Mouse (Mus musculus): ENCODE measurements around the gene Hpd. TPM values are rescaled to one million over a fixed set of nuclear protein-coding genes. Genes with fewer than 3 reads are reported as not detected.

Gene Hpd
- total RNA-seq, 2 experiments from 2014 or later = not detected

DNA sequence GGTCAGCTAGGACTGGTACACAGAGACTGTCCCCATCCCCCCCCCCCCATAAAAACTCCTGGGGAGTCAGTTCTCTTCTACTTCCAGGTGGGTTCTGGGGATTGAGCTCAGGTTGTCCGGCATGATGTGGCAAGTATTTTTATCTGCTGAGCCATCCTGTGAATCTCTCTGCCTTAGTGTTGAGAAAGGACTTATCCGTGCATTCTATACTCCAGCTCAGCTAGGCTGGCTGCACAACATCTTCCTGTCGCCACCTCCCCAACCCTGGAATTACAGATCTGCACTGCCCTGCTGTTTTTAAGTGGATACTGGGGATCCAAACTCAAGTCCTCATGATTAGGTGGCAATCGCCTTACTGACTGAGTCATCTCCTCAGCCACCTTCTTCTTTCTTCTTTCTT lies 16.0 kb upstream of the Hpd start:
- TF ChIP-seq CTCF (conservative IDR thresholded peaks at IDR 0.05) = no peak
- DNase-seq (ENCODE audit: low spot score in 2 of 2) = no peak
- Histone ChIP-seq H3K4me3 (no peak overlapping the region), H3K27ac (no peak overlapping the region)

DNA sequence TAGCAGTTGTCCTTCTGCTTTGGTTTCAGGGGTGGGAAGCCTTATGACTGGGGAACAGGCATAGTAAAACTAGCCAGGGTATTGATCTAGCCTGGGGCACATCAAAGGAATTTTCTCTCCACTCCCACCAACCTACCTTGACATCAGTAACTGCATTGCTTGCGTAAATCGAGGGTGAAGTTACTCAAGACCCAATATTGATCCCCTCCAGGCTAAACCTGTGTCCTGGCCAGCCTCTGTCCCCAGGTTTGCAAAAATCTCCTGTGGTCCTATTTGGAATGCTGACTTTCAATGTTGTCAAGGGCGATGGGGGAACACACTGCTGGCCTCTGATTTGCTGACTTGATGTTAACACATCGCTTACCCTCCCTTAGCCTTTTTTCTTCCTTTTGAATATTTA lies 14.2 kb upstream of the Hpd start:
- TF ChIP-seq CTCF (conservative IDR thresholded peaks at IDR 0.05) = no peak

DNA sequence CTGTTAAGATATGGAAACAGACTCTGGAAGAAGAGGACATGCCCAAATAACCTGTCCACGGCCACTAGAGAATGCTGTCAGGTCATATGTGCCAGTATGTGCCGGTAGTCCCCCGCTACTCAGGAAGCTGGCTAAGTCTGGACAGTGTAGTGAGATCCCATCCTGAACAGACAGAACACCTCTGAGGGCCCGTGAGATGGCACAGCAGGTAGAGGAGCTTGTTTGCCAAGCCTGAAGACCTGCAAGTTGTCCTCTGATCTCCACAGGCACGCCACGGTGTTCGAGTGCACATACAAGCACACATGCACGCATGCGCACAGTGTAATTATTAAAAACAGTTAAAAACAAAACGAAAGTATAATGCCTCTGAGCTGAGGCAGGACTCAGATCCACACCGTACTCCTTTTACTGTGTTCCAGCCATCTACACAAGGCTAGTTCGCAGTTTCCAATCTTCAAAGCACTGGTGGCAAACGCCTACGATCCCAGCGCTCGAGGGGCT lies 13.0 kb upstream of the Hpd start:
- H3K27ac ChIP-seq = no peak overlapping the region
- DNase-seq (ENCODE audit: low spot score in 2 of 2) = no peak
- H3K4me3 ChIP-seq = no peak overlapping the region
- TF ChIP-seq CTCF (conservative IDR thresholded peaks at IDR 0.05) = no peak

More for the DNA sequence above, 14.2 kb upstream of the Hpd start:
- no peak for DNase-seq (ENCODE audit: low spot score in 2 of 2)
- Histone ChIP-seq H3K27ac (no peak overlapping the region), H3K4me3 (no peak overlapping the region)

DNA sequence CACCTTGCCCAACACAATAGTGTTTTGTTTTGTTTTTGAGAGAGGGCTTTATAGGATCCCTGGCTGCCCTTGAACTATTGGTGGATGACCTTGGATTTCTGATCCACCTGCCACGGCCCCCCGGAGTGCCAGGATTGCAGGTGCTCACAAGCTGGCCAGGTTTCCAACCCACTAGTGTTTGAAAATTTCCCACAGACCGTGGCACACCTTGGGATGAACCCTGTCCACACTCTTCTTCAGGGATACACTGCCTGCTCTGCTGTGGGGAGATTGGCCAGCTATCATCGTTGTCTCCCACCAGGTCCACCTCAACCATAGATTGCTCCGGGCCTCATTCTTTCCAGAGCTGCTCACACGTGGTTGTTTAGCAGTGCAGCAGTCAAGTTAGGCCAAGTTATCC lies 12.3 kb upstream of the Hpd start:
- TF ChIP-seq CTCF (conservative IDR thresholded peaks at IDR 0.05) = no peak
- H3K4me3 ChIP-seq = no peak overlapping the region
- no peak overlapping the region for H3K27ac ChIP-seq
- DNase-seq (ENCODE audit: low spot score in 2 of 2) = no peak

DNA sequence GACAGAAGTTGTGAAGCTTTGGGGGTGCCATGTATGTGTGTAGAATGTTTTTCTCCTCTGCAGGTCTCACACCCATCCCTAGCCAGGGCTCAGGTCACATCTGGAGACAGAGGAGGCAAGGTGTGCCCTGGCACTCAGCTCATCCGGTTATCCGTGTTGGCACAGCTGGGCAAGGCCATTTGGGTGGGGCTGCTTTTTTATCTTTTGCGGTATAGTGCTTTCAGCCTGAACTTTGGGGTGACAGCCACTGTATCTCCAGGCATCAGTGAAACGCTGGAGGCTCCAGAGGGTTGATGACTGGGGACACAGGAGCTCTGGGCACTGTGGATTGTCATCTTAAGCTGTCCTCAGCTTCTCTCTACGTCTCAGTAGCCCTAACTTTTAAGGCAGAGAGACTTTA lies 10.9 kb upstream of the Hpd start:
- DNase-seq (ENCODE audit: low spot score in 2 of 2) = no peak
- Histone ChIP-seq H3K27ac (no peak overlapping the region), H3K4me3 (no peak overlapping the region)
- no peak for TF ChIP-seq CTCF (conservative IDR thresholded peaks at IDR 0.05)

DNA sequence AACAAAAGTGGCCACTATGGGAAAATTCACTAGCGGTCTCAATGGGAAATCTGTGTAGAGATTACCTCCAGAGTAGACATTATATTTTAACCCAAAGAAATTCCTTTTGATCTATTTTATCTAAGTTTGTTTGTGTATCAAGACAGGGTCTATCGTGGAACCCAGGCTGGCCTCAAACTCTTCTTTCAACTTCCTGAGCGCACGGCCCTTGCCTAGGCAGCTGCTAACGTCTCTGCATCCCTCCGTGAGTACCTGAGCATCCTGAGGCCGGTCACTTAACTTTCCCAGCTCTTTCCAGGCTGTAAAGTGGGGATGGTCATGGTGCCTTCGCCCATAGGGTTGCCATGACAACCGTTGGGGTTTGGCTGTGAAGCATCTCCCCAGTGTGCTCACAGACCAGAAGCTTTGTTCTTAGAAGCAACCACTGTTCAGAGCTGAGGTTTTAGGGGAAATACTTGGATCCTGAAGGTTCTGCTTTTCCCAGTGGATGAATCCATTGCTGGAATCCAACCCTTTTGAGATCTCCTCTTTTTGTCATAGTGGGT lies 10.2 kb upstream of the Hpd start:
- no peak overlapping the region for H3K4me3 ChIP-seq
- no peak for DNase-seq (ENCODE audit: low spot score in 2 of 2)
- no peak for TF ChIP-seq CTCF (conservative IDR thresholded peaks at IDR 0.05)

DNA sequence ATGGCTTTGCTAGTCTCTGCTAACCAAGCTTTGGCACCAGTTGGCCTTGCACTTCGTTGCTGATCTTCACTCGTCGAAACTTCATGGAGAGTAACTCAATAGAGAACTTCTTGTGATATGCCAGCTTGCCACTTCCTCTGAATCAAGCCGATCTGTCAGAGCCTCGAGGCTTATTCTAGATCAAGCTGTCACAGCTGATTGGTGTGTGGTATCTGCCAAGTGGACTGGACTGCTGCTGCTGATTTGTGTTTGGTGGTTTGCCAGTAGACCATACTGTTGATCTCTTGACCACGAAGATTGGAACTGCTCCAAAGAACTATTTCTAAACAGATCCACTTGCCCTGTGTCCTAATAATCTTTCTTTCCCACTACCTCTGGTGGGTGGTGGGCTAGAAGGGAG lies 8.9 kb upstream of the Hpd start:
- Histone ChIP-seq H3K27ac (no peak overlapping the region), H3K4me3 (no peak overlapping the region)
- TF ChIP-seq CTCF (conservative IDR thresholded peaks at IDR 0.05) = no peak
- no peak for DNase-seq (ENCODE audit: low spot score in 2 of 2)

More for the DNA sequence above, 10.2 kb upstream of the Hpd start:
- no peak overlapping the region for H3K27ac ChIP-seq

DNA sequence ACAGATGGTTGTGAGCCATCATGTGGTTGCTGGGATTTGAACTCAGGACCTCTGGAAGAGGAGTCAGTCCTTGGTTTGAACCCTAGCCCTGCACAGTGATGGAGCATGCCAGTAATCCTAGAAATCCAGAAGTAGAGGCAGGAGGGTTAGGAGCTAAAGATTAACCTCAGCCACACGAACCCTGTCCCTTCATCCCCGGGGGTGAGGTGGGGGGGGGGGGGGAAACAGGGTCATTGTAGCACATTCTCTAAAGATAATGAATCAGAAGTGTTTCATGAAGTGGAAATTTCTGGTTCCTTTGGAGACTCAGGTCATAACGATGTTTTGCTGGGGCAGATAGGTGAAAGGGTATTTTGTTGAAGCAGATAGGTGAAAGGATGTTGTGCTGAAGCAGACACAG lies 8.4 kb upstream of the Hpd start:
- H3K27ac ChIP-seq = no peak overlapping the region
- H3K4me3 ChIP-seq = no peak overlapping the region
- DNase-seq (ENCODE audit: low spot score in 2 of 2) = no peak
- TF ChIP-seq CTCF (conservative IDR thresholded peaks at IDR 0.05) = no peak

- H3K4me3 ChIP-seq = no peak overlapping the region
- no peak for TF ChIP-seq CTCF (conservative IDR thresholded peaks at IDR 0.05)
- DNase-seq (ENCODE audit: low spot score in 2 of 2) = no peak
- H3K27ac ChIP-seq = no peak overlapping the region
Observed at GRCm38 (mm10) chr5:123187306-123187705, 4.8 kb upstream of the Hpd start.

GRCm38 (mm10) chr5:123185966-123186365 lies 3.4 kb upstream of the Hpd start:
- no peak for TF ChIP-seq CTCF (conservative IDR thresholded peaks at IDR 0.05)
- no peak overlapping the region for H3K27ac ChIP-seq
- no peak overlapping the region for H3K4me3 ChIP-seq
- DNase-seq (ENCODE audit: low spot score in 2 of 2) = no peak

GRCm38 (mm10) chr5:123181536-123181935 lies 991 bp downstream of the Hpd start:
- no peak for TF ChIP-seq CTCF (conservative IDR thresholded peaks at IDR 0.05)
- no peak for DNase-seq (ENCODE audit: low spot score in 2 of 2)

DNA sequence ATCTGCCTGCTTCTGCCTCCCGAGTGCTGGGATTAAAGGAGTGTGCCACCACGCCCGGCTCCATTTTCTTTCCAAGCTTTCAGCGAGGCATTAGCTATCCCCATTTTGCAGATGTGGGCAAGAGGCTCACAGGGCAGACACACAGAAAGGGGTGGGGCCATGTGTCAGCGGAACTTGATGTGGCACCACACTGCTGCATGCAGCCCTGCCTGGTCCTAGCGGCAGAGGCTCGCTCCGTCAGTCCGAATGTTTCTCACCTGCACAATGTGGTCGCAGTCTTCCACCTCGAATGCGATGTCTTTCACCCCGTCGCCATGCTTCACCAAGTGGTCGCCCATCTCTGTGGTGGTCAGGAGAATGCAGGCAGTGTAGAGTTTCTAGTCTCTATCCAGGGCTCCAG lies 2.1 kb downstream of the Hpd start:
- DNase-seq (ENCODE audit: low spot score in 2 of 2) = no peak
- no peak overlapping the region for H3K4me3 ChIP-seq
- H3K27ac ChIP-seq = no peak overlapping the region
- TF ChIP-seq CTCF (conservative IDR thresholded peaks at IDR 0.05) = no peak

More at GRCm38 (mm10) chr5:123181536-123181935, 991 bp downstream of the Hpd start:
- no peak overlapping the region for H3K4me3 ChIP-seq
- no peak overlapping the region for H3K27ac ChIP-seq

DNA sequence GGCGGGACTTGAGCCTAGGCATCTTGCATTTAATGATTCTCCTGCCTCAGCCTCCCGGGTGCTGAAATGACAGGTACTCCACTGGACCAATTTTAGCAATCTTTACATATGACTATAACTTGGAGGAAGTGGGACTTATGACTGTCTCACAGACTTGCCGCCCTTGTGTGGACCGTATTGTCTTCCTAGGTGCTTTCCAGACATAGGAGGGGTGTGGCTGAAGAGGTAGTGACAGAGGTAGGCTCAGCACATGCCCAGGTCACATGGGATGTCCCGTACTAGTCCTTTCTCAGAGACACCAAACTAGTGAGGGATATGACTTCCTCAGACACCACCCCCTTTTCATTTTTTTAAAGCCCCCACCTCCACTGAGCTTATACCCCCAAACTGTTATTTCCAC lies 3.7 kb downstream of the Hpd start:
- Histone ChIP-seq H3K4me3 (no peak overlapping the region), H3K27ac (no peak overlapping the region)
- DNase-seq (ENCODE audit: low spot score in 2 of 2) = no peak
- TF ChIP-seq CTCF (conservative IDR thresholded peaks at IDR 0.05) = no peak

GRCm38 (mm10) chr5:123171646-123172350 lies 10.7 kb downstream of the Hpd start:
- H3K4me3 ChIP-seq = no peak overlapping the region
- TF ChIP-seq CTCF (conservative IDR thresholded peaks at IDR 0.05) = peak; percentile 100
- peak; percentile 74 to 86 for DNase-seq (ENCODE audit: low spot score in 2 of 2)
- no peak overlapping the region for H3K27ac ChIP-seq

Data from layer of hippocampus, adult 2 months (tissue).